Mouse (Mus musculus) thymus, adult 2 months (tissue): ENCODE results near the gene Igf1r. TPM values are rescaled to one million over a fixed set of nuclear protein-coding genes. Genes with fewer than 3 reads are reported as not detected.
"Not testable (repeated sequence)": the region's sequence is repeated elsewhere in the genome, so short reads cannot be mapped to it uniquely, and the experiment has no call there.

Source experiments
- DNase-seq: peaks from one replicate; pipeline ENCODE4 v3.0.0; 2021
- H3K27ac ChIP-seq: fragments of 200-500 bp; 2 replicates; pipeline ENCODE4 v1.5.1; 2012; ENCODE audit warnings: low read length, control low read depth; ENCODE audit not compliant: control insufficient read depth, insufficient read depth
- H3K27me3 ChIP-seq: fragments of 200-500 bp; 2 replicates; pipeline ENCODE4 v1.6.1; 2012; ENCODE audit warnings: mild to moderate bottlenecking, low read length, moderate library complexity, mixed read lengths; ENCODE audit not compliant: control insufficient read depth, insufficient read depth
- H3K36me3 ChIP-seq: fragments of 200-500 bp; 2 replicates; pipeline ENCODE4 v1.6.1; 2012; ENCODE audit warnings: mild to moderate bottlenecking, low read length, moderate library complexity; ENCODE audit not compliant: control insufficient read depth, insufficient read depth
- H3K4me1 ChIP-seq: fragments of 200-500 bp; replicated peaks from 2 replicates; pipeline ENCODE4 v1.6.1; 2012; ENCODE audit warnings: low read length; ENCODE audit not compliant: control insufficient read depth, insufficient read depth
- H3K4me3 ChIP-seq: fragments of 200-500 bp; 2 replicates; pipeline ENCODE4 v1.5.1; 2012; ENCODE audit warnings: mild to moderate bottlenecking, low read length, control low read depth, moderate library complexity; ENCODE audit not compliant: control insufficient read depth, insufficient read depth
- CTCF ChIP-seq: fragments of 200-500 bp; IDR thresholded peaks from 2 replicates; pipeline ENCODE4 v1.5.1; 2012; ENCODE audit warnings: mild to moderate bottlenecking, control low read depth, low read length, moderate library complexity, borderline replicate concordance; ENCODE audit not compliant: control insufficient read depth, poor library complexity, insufficient read depth; ENCODE audit errors: extremely low read depth
- POLR2A ChIP-seq: fragments of 200-500 bp; IDR thresholded peaks from 2 replicates; pipeline ENCODE4 v1.6.1; 2012; ENCODE audit warnings: mild to moderate bottlenecking, low read length, control low read depth, moderate library complexity; ENCODE audit not compliant: control insufficient read depth, poor library complexity, insufficient read depth; ENCODE audit errors: extremely low read depth
- WGBS: fragments of 180-500 bp; shearing (Covaris S2); methylation state at CpG from one replicate; pipeline ENCODE4 v1.1.7; 2018; 5-methylcytosine and 5-hydroxymethylcytosine counted together
- polyA plus RNA-seq: library from polyadenylated mRNA; depleted of rRNA; stranded (reverse); fragments of >200 nt; gene quantifications from 2 replicates; pipeline ENCODE4 v1.2.3, GENCODE M21; 2012; rRNA removed

Igf1r gene
- polyA plus RNA-seq, 1 experiment, result 9.2 TPM

- H3K36me3 ChIP-seq, result 0 out of 2 replicates have a peak, but pooled peaks cover 6% of the 10 kb centered on the region
- H3K4me3 ChIP-seq, result peak overlapping the region; percentile 1
- TF ChIP-seq CTCF (no peak), POLR2A (no peak)
- peak overlapping the region; percentile 32 for H3K27ac ChIP-seq
- peak; percentile 64 for DNase-seq
- peaks cover 44% of the 10 kb centered on the region for H3K4me1 ChIP-seq
- WGBS, result 46% methylated on average over 19 of the region's 19 CpGs
- H3K27me3 ChIP-seq, result no peaks in the 10 kb centered on the region
These were observed 327.8 kb downstream of the Igf1r start for GRCm38 (mm10) chr7:68280352-68280869.

GRCm38 (mm10) chr7:68281341-68281740 lies 328.7 kb downstream of the Igf1r start:
- no peak overlapping the region for H3K4me3 ChIP-seq
- no peaks in the 10 kb centered on the region for H3K27me3 ChIP-seq
- DNase-seq, result no peak
- TF ChIP-seq CTCF (no peak), POLR2A (no peak)
- 5% methylated on average over 5 of the region's 5 CpGs for WGBS
- H3K36me3 ChIP-seq, result 0 out of 2 replicates have a peak, but pooled peaks cover 6% of the 10 kb centered on the region
- H3K27ac ChIP-seq, result peak overlapping the region; percentile 76
- H3K4me1 ChIP-seq, result peaks cover 48% of the 10 kb centered on the region

GRCm38 (mm10) chr7:68282304-68283132 lies 329.9 kb downstream of the Igf1r start:
- Histone ChIP-seq H3K36me3 (0 out of 2 replicates have a peak, but pooled peaks cover 6% of the 10 kb centered on the region), H3K4me3 (peak overlapping the region; percentile 27), H3K27ac (peak overlapping the region; percentile 87), H3K4me1 (peaks cover 56% of the 10 kb centered on the region), H3K27me3 (no peaks in the 10 kb centered on the region)
- 27% methylated on average over 22 of the region's 22 CpGs for WGBS
- TF ChIP-seq POLR2A (no peak), CTCF (no peak)
- no peak for DNase-seq

DNA sequence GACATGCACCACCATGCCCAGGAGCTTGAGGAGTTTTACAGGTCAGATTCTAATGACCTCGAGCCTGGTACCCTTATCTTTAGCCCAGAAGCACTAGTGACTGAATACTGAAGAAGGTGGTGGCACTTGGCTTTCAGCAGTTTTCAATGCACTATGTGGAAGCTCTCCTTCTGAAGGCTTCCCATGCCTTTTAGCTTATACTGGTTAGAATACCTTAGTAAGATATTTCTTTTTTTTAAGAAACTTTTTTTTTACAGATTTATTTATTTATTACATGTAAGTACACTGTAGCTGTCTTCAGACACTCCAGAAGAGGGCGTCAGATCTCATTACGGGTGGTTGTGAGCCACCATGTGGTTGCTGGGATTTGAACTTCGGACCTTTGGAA lies 330.5 kb downstream of the Igf1r start:
- H3K4me3 ChIP-seq, H3K27me3 ChIP-seq, H3K36me3 ChIP-seq, DNase-seq: not testable (repeated sequence)
- Histone ChIP-seq H3K4me1 (peaks cover 57% of the 10 kb centered on the region), H3K27ac (peak overlapping the region; percentile 87; the same call in 1 of the 2 replicates)
- 70% methylated on average over 4 of the region's 4 CpGs for WGBS

Other genes with a start within 250 kb of the Igf1r start
- gene Synm, start 193.1 kb upstream of the Igf1r start, polyA plus RNA-seq, result 7.2 and 8.5 TPM in 2 replicates